Mouse (Mus musculus) midbrain, postnatal 0 days (tissue): ENCODE results near the gene 4833427G06Rik. TPM values are rescaled to one million over a fixed set of nuclear protein-coding genes. Genes with fewer than 3 reads are reported as not detected.

Experiments used
- ATAC-seq: fragments of 200-750 bp; cut with Nextera tagmentation; 2 replicates; pipeline ENCODE4 v1.8.0; 2017; ENCODE audit warnings: moderate number of reproducible peaks, mild to moderate bottlenecking, moderate TSS enrichment, moderate library complexity; ENCODE audit not compliant: low FRiP score
- DNase-seq: peaks from one replicate; pipeline ENCODE4 v3.0.0-alpha.2; 2015; ENCODE audit warnings: low spot score
- H3K27ac ChIP-seq: fragments of 300-500 bp; sonication (generic); 2 replicates; pipeline ENCODE4 v1.5.1; 2014; ENCODE audit warnings: low read depth, mild to moderate bottlenecking, low read length, mixed read lengths
- H3K27me3 ChIP-seq: fragments of 300-500 bp; sonication (generic); 2 replicates; pipeline ENCODE4 v1.6.1; 2014; ENCODE audit warnings: low read length, control low read depth, mixed read lengths; ENCODE audit not compliant: insufficient read depth
- H3K36me3 ChIP-seq: fragments of 300-500 bp; sonication (generic); 2 replicates; pipeline ENCODE4 v1.6.1; 2014; ENCODE audit warnings: low read length, control low read depth, mixed read lengths; ENCODE audit not compliant: insufficient read depth
- H3K4me1 ChIP-seq: fragments of 300-500 bp; sonication (generic); 2 replicates; pipeline ENCODE4 v1.6.1; 2014; ENCODE audit warnings: mild to moderate bottlenecking, control low read depth, antibody characterized with exemption, low read length, mixed read lengths; ENCODE audit not compliant: insufficient read depth
- H3K4me2 ChIP-seq: fragments of 300-500 bp; sonication (generic); 2 replicates; pipeline ENCODE4 v1.6.1; 2014; ENCODE audit warnings: low read depth, mild to moderate bottlenecking, low read length, mixed read lengths; ENCODE audit not compliant: poor library complexity, severe bottlenecking
- H3K4me3 ChIP-seq: fragments of 300-500 bp; sonication (generic); 2 replicates; pipeline ENCODE4 v1.5.1; 2014; ENCODE audit warnings: low read depth, mild to moderate bottlenecking, low read length, moderate library complexity
- H3K9ac ChIP-seq: fragments of 300-500 bp; sonication (generic); replicated peaks from 2 replicates; pipeline ENCODE4 v1.6.1; 2014; ENCODE audit warnings: mild to moderate bottlenecking, low read length, moderate library complexity, mixed read lengths; ENCODE audit not compliant: poor library complexity, severe bottlenecking
- H3K9me3 ChIP-seq: fragments of 300-500 bp; sonication (generic); 2 replicates; pipeline ENCODE4 v1.6.1; 2016; ENCODE audit warnings: low read length, control low read depth
- CTCF ChIP-seq: IDR thresholded peaks from 2 replicates; pipeline ENCODE4 v1.5.1; 2016; ENCODE audit warnings: antibody characterized with exemption, mild to moderate bottlenecking
- WGBS: fragments of 180-500 bp; shearing (Covaris S2); extraction: QIAGEN DNeasy Blood & Tissue Kit; methylation state at CpG from one replicate; pipeline ENCODE4 v1.1.7; 2014; 5-methylcytosine and 5-hydroxymethylcytosine counted together
- polyA plus RNA-seq: library from polyadenylated mRNA; unstranded; fragments of >200 nt; fragmentation: Nextera tagmentation; extraction: Ambion mirVana; gene quantifications from 2 replicates; pipeline ENCODE4 v1.2.1, GENCODE M21; 2015
- total RNA-seq: library from RNA; depleted of rRNA; stranded (reverse); fragments of >200 nt; gene quantifications from 2 replicates; pipeline ENCODE4 v1.2.3, GENCODE M21; 2014

Gene 4833427G06Rik
- total and polyA plus RNA-seq, 2 experiments from 2014 or later: 0.80 TPM; not detected in 1

DNA sequence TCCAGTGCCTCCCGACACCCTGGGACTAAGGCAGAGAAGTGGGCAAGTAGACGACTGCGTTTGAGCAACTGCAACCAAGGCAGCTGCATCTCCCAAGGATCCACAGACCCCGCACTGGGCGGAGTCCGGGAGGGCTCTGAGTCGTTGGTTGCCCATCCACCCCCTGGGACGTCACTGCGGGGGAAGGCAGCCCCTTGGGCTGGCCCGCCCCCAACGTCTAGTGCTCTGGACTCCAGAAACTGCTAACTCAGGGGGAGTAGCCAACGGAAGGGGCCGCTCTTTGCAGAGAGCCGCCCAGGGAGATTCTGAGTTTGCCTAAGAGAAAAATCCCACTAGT, 24.9 kb downstream of the 4833427G06Rik start, which contains the start of gene Layn:
Gene Layn (minus strand): TSS at position 116 of the 337 bp plus-strand sequence.
- H3K4me2 ChIP-seq: peak within 1 kb of the TSS; percentile 64
- H3K4me3 ChIP-seq: peak within 1 kb of the TSS; percentile 33
- H3K36me3 ChIP-seq: no peaks in the 10 kb centered on the region
- H3K9ac ChIP-seq: 0 out of 2 replicates have a peak within 1 kb of the TSS, but pooled peaks have one; percentile 26
- 1% methylated on average over 14 of the region's 14 CpGs for WGBS
- ATAC-seq: peak; percentile 68
- H3K27me3 ChIP-seq: peaks cover 11% of the 10 kb centered on the region; the same call in 1 of the 2 replicates
- TF ChIP-seq CTCF: peak; percentile 20
- H3K9me3 ChIP-seq: no peaks in the 10 kb centered on the region
- DNase-seq: peak; percentile 77
- H3K4me1 ChIP-seq: 0 out of 2 replicates have a peak, but pooled peaks cover 3% of the 10 kb centered on the region
- H3K27ac ChIP-seq: no peak within 1 kb of the TSS

DNA sequence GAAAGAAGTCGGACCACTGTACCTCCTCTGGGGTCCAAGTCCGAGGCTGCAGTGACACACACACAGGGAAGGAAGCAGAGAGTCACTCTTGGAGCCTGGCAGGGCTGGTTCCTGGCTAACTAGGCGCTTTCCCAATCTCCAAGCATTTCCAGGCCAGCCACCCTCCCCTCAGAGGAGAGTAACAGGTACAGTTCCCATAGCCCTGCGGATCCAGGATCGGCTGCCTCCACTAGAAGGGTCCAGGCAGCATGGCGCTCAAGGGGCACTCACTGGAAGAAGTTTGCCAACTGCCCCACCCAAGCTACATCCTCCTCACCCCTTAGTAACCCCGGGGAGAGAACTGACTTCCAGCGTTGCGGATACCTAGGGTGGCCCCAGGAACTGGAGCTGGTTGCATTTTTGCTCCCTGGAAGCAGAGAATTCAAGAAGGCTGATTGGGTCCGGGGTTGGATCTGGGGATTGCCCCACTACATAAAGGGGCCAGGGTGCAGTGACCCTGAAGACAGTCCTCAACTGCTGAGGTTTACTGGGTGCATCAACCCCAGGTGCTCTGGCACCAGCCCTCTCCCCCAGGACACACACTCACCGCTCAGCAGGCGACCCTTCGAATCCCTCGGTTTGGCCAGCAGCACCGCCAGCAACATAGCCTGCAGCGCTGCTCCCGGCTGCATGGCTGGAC, 25.4 kb downstream of the 4833427G06Rik start:
- Histone ChIP-seq H3K36me3 (no peaks in the 10 kb centered on the region), H3K4me2 (peak overlapping the region; percentile 64), H3K27me3 (peaks cover 11% of the 10 kb centered on the region; the same call in 1 of the 2 replicates), H3K4me3 (peak overlapping the region; percentile 33), H3K4me1 (0 out of 2 replicates have a peak, but pooled peaks cover 3% of the 10 kb centered on the region), H3K9me3 (no peaks in the 10 kb centered on the region), H3K9ac (0 out of 2 replicates have a peak overlapping the region, but pooled peaks have one; percentile 26), H3K27ac (no peak overlapping the region)
- ATAC-seq (no peak), DNase-seq (no peak)
- 0% methylated on average over 17 of the region's 17 CpGs for WGBS
- no peak for TF ChIP-seq CTCF

DNA sequence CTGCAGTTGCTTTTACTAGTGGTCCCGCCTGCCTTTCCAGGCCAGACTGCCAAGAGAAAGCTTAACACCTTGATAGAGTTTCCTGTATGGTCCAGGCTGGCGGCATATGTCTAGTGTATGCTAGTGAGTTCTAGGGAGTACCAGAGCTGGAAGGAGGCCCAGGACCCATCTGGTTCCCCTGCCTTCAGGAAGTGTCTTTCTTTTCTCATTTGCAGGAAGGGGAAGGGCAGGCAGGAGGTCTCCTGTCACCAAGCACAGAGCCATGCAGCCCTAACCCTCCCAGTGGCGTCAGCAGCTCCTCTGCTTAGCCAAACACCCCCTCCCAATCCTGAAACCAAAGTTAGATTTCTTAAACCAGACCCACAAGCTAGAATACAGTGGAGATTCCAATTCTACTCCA, 26.1 kb downstream of the 4833427G06Rik start:
- no peaks in the 10 kb centered on the region for H3K36me3 ChIP-seq
- H3K27ac ChIP-seq: no peak overlapping the region
- ATAC-seq: no peak
- 0 out of 2 replicates have a peak overlapping the region, but pooled peaks have one; percentile 33 for H3K4me3 ChIP-seq
- H3K4me1 ChIP-seq: 0 out of 2 replicates have a peak, but pooled peaks cover 3% of the 10 kb centered on the region
- peak; percentile 57 for DNase-seq
- H3K27me3 ChIP-seq: peaks cover 11% of the 10 kb centered on the region; the same call in 1 of the 2 replicates
- no peak overlapping the region for H3K9ac ChIP-seq
- no peak for TF ChIP-seq CTCF
- H3K4me2 ChIP-seq: peak overlapping the region; percentile 64
- 28% methylated on average over 3 of the region's 3 CpGs for WGBS
- no peaks in the 10 kb centered on the region for H3K9me3 ChIP-seq

DNA sequence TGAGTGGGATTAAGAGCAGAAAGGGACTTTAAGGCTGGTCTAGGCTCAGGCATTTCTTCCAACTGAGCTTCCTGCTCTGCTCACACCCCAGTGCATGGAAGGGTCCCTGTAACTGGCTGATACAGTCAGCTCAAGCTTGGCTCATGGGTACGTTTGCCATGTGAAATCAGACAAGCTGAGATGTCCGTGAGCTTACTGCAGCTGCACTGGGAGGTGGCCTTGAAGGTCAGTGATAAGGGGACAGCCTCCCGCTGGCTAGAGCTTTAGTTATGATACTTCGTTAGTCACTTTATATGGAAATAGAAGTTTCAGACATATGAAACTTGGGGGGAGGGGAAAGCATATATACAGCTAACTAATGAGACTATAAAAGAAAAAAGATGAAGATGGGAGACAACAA, 31.1 kb downstream of the 4833427G06Rik start:
- 83% methylated on average over 4 of the region's 4 CpGs for WGBS
- ATAC-seq: no peak

DNA sequence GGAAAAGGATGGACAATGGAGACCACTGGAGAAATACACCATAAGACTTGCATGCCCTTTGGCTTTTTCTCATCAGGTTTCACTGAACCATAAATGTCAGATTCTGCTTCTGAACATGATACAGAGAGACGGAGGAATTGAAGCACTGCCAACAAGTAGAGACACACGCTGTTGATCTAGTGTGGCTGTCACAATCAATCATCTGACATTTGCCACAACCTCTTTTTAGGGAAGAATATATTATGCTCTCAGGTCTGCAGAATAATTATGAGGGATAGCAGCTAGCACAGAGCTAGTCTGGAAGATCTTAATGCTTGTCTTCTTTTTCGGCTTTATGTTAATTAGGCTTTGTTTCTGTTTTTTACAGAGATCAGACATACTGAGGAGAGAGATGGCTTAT, 33.7 kb downstream of the 4833427G06Rik start:
- DNase-seq: peak; percentile 42
- Histone ChIP-seq H3K4me1 (no peaks in the 10 kb centered on the region), H3K27me3 (no peaks in the 10 kb centered on the region), H3K4me3 (no peak overlapping the region), H3K4me2 (no peak overlapping the region), H3K36me3 (no peaks in the 10 kb centered on the region), H3K27ac (no peak overlapping the region), H3K9me3 (no peaks in the 10 kb centered on the region), H3K9ac (no peak overlapping the region)
- WGBS: 52% methylated on average over 3 of the region's 3 CpGs
- ATAC-seq: no peak
- no peak for TF ChIP-seq CTCF

More for the DNA sequence above, 31.1 kb downstream of the 4833427G06Rik start:
- no peak for TF ChIP-seq CTCF
- no peaks in the 10 kb centered on the region for H3K36me3 ChIP-seq
- H3K4me3 ChIP-seq: no peak overlapping the region
- no peak overlapping the region for H3K27ac ChIP-seq
- no peaks in the 10 kb centered on the region for H3K27me3 ChIP-seq
- no peak overlapping the region for H3K9ac ChIP-seq
- no peak overlapping the region for H3K4me2 ChIP-seq
- no peak for DNase-seq
- H3K4me1 ChIP-seq: no peaks in the 10 kb centered on the region
- no peaks in the 10 kb centered on the region for H3K9me3 ChIP-seq

DNA sequence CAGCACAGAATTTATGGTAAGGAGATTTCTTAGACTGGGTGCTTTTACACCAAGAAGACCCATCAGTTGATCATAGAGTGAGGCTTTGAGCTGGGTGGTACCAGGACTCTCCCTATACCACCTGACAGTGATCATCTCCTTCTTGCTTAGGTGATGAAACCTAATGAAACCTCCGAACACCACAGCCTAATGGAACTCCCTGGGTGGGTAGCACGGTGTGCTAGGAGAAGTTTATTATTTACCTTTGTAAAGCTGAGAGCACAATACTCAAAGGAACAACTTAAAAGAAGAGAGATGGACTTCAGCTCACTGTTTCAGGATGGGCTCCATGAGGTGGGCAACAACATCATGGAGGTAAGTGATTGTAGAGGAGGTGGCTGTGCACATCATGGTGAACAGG, 41.3 kb downstream of the 4833427G06Rik start, which contains the start of gene Btg4:
Gene Btg4 (plus strand): TSS at position 301 of the 400 bp plus-strand sequence.
- Histone ChIP-seq H3K27me3 (no peaks in the 10 kb centered on the region), H3K4me1 (no peaks in the 10 kb centered on the region), H3K27ac (no peak within 1 kb of the TSS), H3K4me3 (no peak within 1 kb of the TSS), H3K9me3 (no peaks in the 10 kb centered on the region), H3K4me2 (no peak within 1 kb of the TSS), H3K9ac (no peak within 1 kb of the TSS), H3K36me3 (no peaks in the 10 kb centered on the region)
- DNase-seq (no peak), ATAC-seq (no peak)
- TF ChIP-seq CTCF: no peak
- 92% methylated on average over 2 of the region's 2 CpGs for WGBS
